Mouse (Mus musculus): ENCODE results near the gene Rnf220. TPM values are rescaled to one million over a fixed set of nuclear protein-coding genes. Genes with fewer than 3 reads are reported as not detected.

Gene Rnf220
- polyA plus RNA-seq, 1 experiment from 2014 or later, result 50.7 TPM

DNA sequence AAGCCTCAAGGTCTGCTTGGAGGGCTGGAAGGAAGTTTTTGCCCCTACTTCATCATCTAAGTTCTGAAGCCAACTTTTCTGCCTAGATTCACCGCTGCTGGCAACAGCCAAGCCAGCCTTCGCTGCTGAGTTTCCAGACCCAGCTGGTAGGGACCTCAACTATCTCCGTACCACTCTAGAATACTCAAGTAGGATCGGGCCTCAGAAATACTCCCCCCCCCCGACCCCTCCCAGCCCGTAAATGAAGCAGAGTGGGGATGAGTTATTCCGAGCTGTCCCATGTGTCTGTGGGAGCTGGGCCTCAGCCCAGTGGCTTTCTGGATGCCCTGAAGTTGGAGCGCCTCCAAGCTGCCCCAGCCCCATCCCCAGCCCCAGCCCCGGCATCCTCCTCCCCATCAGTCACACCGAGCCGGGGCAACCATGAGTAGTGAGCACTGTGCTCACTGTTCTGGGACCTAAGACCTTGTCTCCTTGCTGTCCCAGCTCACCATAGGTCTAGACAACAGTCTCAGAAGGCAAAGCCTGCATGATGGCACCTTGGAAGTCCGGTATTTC lies 146.6 kb downstream of the Rnf220 start:
- DNase-seq (ENCODE audit: low spot score) (no peak), ATAC-seq (no peak)
- no peaks in the 10 kb centered on the region for H3K4me1 ChIP-seq (ENCODE audit: insufficient read depth, low read depth, low read length)
- no peak overlapping the region for H3K4me3 ChIP-seq (ENCODE audit: low read depth, low read length)
- WGBS, result 80% methylated on average over 12 of the region's 12 CpGs
- H3K4me2 ChIP-seq (replicated peaks; ENCODE audit: low read depth, low read length), result no peak overlapping the region
- H3K36me3 ChIP-seq (ENCODE audit: insufficient read depth, low read length), result no peaks in the 10 kb centered on the region
- TF ChIP-seq CTCF (IDR thresholded peaks at IDR 0.05) (no peak), EP300 (IDR thresholded peaks at IDR 0.05) (no peak)
- H3K9ac ChIP-seq (replicated peaks; ENCODE audit: low read depth), result no peak overlapping the region
- no peak overlapping the region for H3K27ac ChIP-seq (ENCODE audit: low read length)
- H3K27me3 ChIP-seq (replicated peaks; ENCODE audit: insufficient read depth, low read length), result no peaks in the 10 kb centered on the region
- H3K9me3 ChIP-seq (ENCODE audit: low read length), result no peaks in the 10 kb centered on the region

DNA sequence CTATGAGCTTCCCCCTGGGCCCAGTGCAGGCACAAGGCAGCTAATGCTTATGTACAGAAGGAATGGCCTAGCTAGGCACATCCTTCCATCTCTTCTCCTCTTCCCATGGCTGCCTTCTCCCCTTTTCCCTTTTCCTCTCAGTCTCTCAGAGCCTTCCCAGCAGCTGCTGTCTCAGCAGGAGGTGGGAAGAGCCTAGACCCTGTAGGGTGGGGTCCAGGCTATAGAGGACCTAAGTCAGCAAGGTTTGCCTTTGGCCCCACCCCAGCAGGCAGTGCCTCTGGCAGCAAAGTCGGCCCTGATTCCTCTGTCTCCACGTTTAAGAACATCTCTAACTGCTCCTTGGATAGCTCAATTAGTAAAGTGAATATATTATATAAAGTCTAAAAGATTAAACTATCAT lies 147.5 kb downstream of the Rnf220 start:
- Histone ChIP-seq H3K36me3 (ENCODE audit: insufficient read depth, low read length) (no peaks in the 10 kb centered on the region), H3K4me2 (replicated peaks; ENCODE audit: low read depth, low read length) (no peak overlapping the region), H3K4me3 (ENCODE audit: low read depth, low read length) (no peak overlapping the region), H3K4me1 (ENCODE audit: insufficient read depth, low read depth, low read length) (no peaks in the 10 kb centered on the region), H3K9ac (replicated peaks; ENCODE audit: low read depth) (no peak overlapping the region), H3K27ac (ENCODE audit: low read length) (no peak overlapping the region), H3K27me3 (replicated peaks; ENCODE audit: insufficient read depth, low read length) (no peaks in the 10 kb centered on the region), H3K9me3 (ENCODE audit: low read length) (no peaks in the 10 kb centered on the region)
- ATAC-seq (no peak), DNase-seq (ENCODE audit: low spot score) (no peak)
- no peak for TF ChIP-seq CTCF (IDR thresholded peaks at IDR 0.05)
- TF ChIP-seq EP300 (IDR thresholded peaks at IDR 0.05), result no peak
- 36% methylated on average over 2 of the region's 2 CpGs for WGBS

DNA sequence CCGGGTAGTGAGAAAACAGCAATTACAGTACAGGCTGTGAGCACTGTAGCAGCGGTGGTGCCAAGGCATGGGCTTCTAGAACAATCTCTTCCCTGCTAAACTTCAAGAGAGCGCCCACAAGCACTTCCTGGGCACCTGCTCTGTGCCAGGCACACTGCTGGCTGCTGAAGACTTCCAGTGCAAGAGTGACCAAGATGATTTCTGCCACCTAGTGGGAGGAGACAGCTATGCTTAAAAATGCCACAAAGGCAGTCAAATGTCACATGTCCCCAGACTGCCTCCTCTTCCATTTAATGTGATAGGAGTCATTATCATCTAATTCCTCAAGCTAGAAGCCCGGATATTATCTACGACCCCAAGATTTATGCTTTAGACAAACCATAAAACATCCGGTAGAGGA lies 150.8 kb downstream of the Rnf220 start:
- ATAC-seq (no peak), DNase-seq (ENCODE audit: low spot score) (peak; percentile 55)
- H3K27me3 ChIP-seq (replicated peaks; ENCODE audit: insufficient read depth, low read length), result no peaks in the 10 kb centered on the region
- no peaks in the 10 kb centered on the region for H3K4me1 ChIP-seq (ENCODE audit: insufficient read depth, low read depth, low read length)
- no peak overlapping the region for H3K4me3 ChIP-seq (ENCODE audit: low read depth, low read length)
- no peak overlapping the region for H3K4me2 ChIP-seq (replicated peaks; ENCODE audit: low read depth, low read length)
- no peak overlapping the region for H3K27ac ChIP-seq (ENCODE audit: low read length)
- H3K9me3 ChIP-seq (ENCODE audit: low read length), result no peaks in the 10 kb centered on the region
- TF ChIP-seq EP300 (IDR thresholded peaks at IDR 0.05), result no peak
- peak; percentile 74 for TF ChIP-seq CTCF (IDR thresholded peaks at IDR 0.05)
- no peak overlapping the region for H3K9ac ChIP-seq (replicated peaks; ENCODE audit: low read depth)
- H3K36me3 ChIP-seq (ENCODE audit: insufficient read depth, low read length), result no peaks in the 10 kb centered on the region
- WGBS, result 44% methylated on average over 6 of the region's 6 CpGs

DNA sequence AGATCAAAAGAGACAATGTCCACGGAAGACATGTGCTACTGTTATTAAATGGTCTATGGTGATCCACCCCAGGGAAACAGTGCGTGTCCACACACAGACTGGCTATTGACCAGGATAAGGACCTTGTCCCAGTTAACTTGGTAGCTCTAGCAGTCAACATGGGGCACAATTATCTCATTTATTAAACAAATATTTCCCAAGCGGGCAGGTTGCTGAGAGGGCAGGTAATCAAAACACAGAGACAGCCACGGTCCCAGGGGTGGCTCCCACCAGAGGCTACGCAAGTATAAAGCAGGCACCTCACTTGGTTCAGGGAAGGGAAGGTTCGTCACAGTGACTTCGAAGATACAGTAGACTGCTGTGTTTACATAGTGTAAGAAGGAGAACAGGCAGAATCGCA lies 153.5 kb downstream of the Rnf220 start:
- Histone ChIP-seq H3K36me3 (ENCODE audit: insufficient read depth, low read length) (no peaks in the 10 kb centered on the region), H3K27me3 (replicated peaks; ENCODE audit: insufficient read depth, low read length) (no peaks in the 10 kb centered on the region), H3K9me3 (ENCODE audit: low read length) (no peaks in the 10 kb centered on the region), H3K9ac (replicated peaks; ENCODE audit: low read depth) (no peak overlapping the region), H3K4me2 (replicated peaks; ENCODE audit: low read depth, low read length) (no peak overlapping the region), H3K4me3 (ENCODE audit: low read depth, low read length) (no peak overlapping the region), H3K4me1 (ENCODE audit: insufficient read depth, low read depth, low read length) (no peaks in the 10 kb centered on the region), H3K27ac (ENCODE audit: low read length) (no peak overlapping the region)
- 55% methylated on average over 8 of the region's 8 CpGs for WGBS
- no peak for DNase-seq (ENCODE audit: low spot score)
- no peak for TF ChIP-seq CTCF (IDR thresholded peaks at IDR 0.05)
- TF ChIP-seq EP300 (IDR thresholded peaks at IDR 0.05), result no peak
- ATAC-seq, result peak; percentile 6; the same call in 1 of the 2 replicates

DNA sequence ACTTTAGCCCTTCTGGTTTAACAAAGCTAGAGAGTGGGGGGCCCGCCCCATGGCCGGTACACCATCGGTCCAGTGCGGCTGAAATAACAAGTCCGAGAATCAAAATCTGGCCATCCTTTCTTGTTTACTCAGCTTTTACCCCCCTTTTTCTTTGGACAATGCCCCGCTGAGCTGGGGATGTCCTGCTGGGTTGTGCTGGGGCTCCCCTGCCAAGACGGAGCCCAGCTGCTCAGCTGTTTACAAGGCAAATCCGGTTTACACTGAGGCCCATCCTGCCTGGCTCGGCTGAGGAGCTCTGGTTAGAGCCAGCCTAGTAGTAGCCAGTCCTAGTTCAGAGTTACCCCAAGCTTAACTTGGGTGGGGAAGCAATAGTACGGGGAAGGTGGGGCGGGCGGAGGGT lies 154.1 kb downstream of the Rnf220 start:
- TF ChIP-seq EP300 (IDR thresholded peaks at IDR 0.05) (peak; percentile 46; the same call in 1 of the 2 replicates), CTCF (IDR thresholded peaks at IDR 0.05) (no peak)
- Histone ChIP-seq H3K27me3 (replicated peaks; ENCODE audit: insufficient read depth, low read length) (no peaks in the 10 kb centered on the region), H3K9me3 (ENCODE audit: low read length) (no peaks in the 10 kb centered on the region), H3K27ac (ENCODE audit: low read length) (no peak overlapping the region), H3K4me3 (ENCODE audit: low read depth, low read length) (no peak overlapping the region), H3K36me3 (ENCODE audit: insufficient read depth, low read length) (no peaks in the 10 kb centered on the region), H3K4me2 (replicated peaks; ENCODE audit: low read depth, low read length) (no peak overlapping the region), H3K4me1 (ENCODE audit: insufficient read depth, low read depth, low read length) (no peaks in the 10 kb centered on the region), H3K9ac (replicated peaks; ENCODE audit: low read depth) (no peak overlapping the region)
- DNase-seq (ENCODE audit: low spot score) (peak; percentile 67), ATAC-seq (peak; percentile 92)
- 34% methylated on average over 12 of the region's 12 CpGs for WGBS

DNA sequence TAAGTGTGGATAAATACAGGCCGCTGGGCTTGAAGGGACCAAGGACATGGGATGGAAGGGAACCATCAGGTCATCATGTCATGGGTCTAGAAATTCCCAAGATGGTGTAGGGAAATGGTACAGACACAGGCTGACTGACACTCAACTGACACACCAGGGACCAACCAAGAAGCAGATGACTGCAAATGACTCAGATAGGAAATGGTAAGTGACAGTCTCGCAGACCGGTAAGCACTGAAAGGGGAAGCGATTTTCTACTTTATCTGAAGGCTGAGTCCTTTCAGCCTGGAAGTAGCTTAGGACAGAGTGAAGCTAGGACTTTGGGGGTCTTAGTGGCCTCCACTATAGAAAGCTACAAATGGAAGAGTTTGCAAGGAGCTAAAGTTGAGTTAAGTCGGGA lies 155.6 kb downstream of the Rnf220 start:
- WGBS, result 76% methylated on average over 5 of the region's 5 CpGs
- ATAC-seq (no peak), DNase-seq (ENCODE audit: low spot score) (no peak)
- no peak overlapping the region for H3K4me2 ChIP-seq (replicated peaks; ENCODE audit: low read depth, low read length)
- H3K9ac ChIP-seq (replicated peaks; ENCODE audit: low read depth), result no peak overlapping the region
- H3K36me3 ChIP-seq (ENCODE audit: insufficient read depth, low read length), result no peaks in the 10 kb centered on the region
- H3K4me1 ChIP-seq (ENCODE audit: insufficient read depth, low read depth, low read length), result no peaks in the 10 kb centered on the region
- H3K27ac ChIP-seq (ENCODE audit: low read length), result no peak overlapping the region
- H3K27me3 ChIP-seq (replicated peaks; ENCODE audit: insufficient read depth, low read length), result no peaks in the 10 kb centered on the region
- H3K4me3 ChIP-seq (ENCODE audit: low read depth, low read length), result no peak overlapping the region
- TF ChIP-seq EP300 (IDR thresholded peaks at IDR 0.05) (no peak), CTCF (IDR thresholded peaks at IDR 0.05) (no peak)
- no peaks in the 10 kb centered on the region for H3K9me3 ChIP-seq (ENCODE audit: low read length)

DNA sequence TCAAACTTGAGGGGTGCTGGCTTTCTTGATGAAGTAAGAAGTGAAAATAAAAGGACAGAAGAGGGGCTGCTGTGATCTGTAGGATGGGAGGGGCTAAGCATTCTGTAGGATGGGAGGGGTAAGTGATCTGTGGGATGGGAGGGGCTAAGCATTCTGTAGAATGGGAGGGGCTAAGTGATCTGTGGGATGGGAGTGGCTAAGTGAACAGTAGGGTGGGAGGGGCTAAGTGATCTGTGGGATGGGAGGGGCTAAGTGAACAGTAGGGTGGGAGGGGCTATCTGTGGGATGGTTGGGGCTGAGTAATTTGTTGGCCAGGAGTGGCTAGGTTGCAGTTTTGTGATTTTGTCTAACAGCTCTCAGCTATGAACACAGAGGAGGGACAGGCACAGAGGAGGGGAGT lies 157.1 kb downstream of the Rnf220 start:
- no peak overlapping the region for H3K9ac ChIP-seq (replicated peaks; ENCODE audit: low read depth)
- H3K4me3 ChIP-seq (ENCODE audit: low read depth, low read length), result no peak overlapping the region
- no peak for TF ChIP-seq CTCF (IDR thresholded peaks at IDR 0.05)
- TF ChIP-seq EP300 (IDR thresholded peaks at IDR 0.05), result no peak
- H3K27ac ChIP-seq (ENCODE audit: low read length), result no peak overlapping the region
- no peaks in the 10 kb centered on the region for H3K27me3 ChIP-seq (replicated peaks; ENCODE audit: insufficient read depth, low read length)
- ATAC-seq, result no peak
- no peaks in the 10 kb centered on the region for H3K36me3 ChIP-seq (ENCODE audit: insufficient read depth, low read length)
- H3K4me2 ChIP-seq (replicated peaks; ENCODE audit: low read depth, low read length), result no peak overlapping the region
- no peak for DNase-seq (ENCODE audit: low spot score)
- no peaks in the 10 kb centered on the region for H3K9me3 ChIP-seq (ENCODE audit: low read length)
- H3K4me1 ChIP-seq (ENCODE audit: insufficient read depth, low read depth, low read length), result no peaks in the 10 kb centered on the region

Measured in lung, postnatal 0 days (tissue).